Mouse (Mus musculus) C2C12 (cell line): ENCODE results near the gene Slc38a4. TPM values are rescaled to one million over a fixed set of nuclear protein-coding genes. Genes with fewer than 3 reads are reported as not detected.

ENCODE experiments used
- H3K27me3 ChIP-seq: one replicate; pipeline ENCODE4 v1.6.1; 2011; ENCODE audit not compliant: control insufficient read depth, insufficient read depth, insufficient read length
- H3K36me3 ChIP-seq: one replicate; pipeline ENCODE4 v1.6.1; 2011; ENCODE audit not compliant: control insufficient read depth, insufficient read depth
- H3K4me3 ChIP-seq: one replicate; pipeline ENCODE4 v1.5.1; 2011; ENCODE audit warnings: mild to moderate bottlenecking, control low read depth; ENCODE audit not compliant: poor library complexity, insufficient read depth, severe bottlenecking
- H3K79me2 ChIP-seq: one replicate; pipeline ENCODE4 v1.6.1; 2011; ENCODE audit not compliant: control insufficient read depth, insufficient read depth
- H3K79me3 ChIP-seq: one replicate; pipeline ENCODE4 v1.6.1; 2011; ENCODE audit warnings: low read depth, control low read depth
- H3ac ChIP-seq: one replicate; pipeline ENCODE3; 2011; ENCODE audit warnings: low read depth; ENCODE audit not compliant: control insufficient read depth, insufficient read length
- CEBPB ChIP-seq: IDR thresholded peaks from one replicate; pipeline ENCODE4 v1.6.1; 2011; ENCODE audit warnings: low read depth, mild to moderate bottlenecking, control low read depth, moderate library complexity
- CTCF ChIP-seq: IDR thresholded peaks from one replicate; pipeline ENCODE4 v1.5.1; 2011; ENCODE audit not compliant: control insufficient read depth, insufficient read depth, insufficient read length
- FOSL1 ChIP-seq: IDR thresholded peaks from one replicate; pipeline ENCODE4 v1.8.0; 2011; ENCODE audit warnings: mild to moderate bottlenecking, low read length; ENCODE audit not compliant: poor library complexity, insufficient read depth, severe bottlenecking
- MAX ChIP-seq: IDR thresholded peaks from one replicate; pipeline ENCODE4 v1.6.1; 2011; ENCODE audit warnings: mild to moderate bottlenecking, control low read depth
- MYOD1 ChIP-seq: IDR thresholded peaks from one replicate; pipeline ENCODE4 v1.6.1; 2011; ENCODE audit warnings: low read depth; ENCODE audit not compliant: control insufficient read depth, insufficient read length
- MYOG ChIP-seq: IDR thresholded peaks from one replicate; pipeline ENCODE4 v1.6.1; 2011; ENCODE audit not compliant: control insufficient read depth, insufficient read length; ENCODE audit errors: extremely low read depth
- USF1 ChIP-seq: IDR thresholded peaks from one replicate; pipeline ENCODE4 v1.6.1; 2011; ENCODE audit warnings: low read depth, mild to moderate bottlenecking, control low read depth, moderate library complexity
- polyA plus RNA-seq: library from polyadenylated mRNA; unstranded; fragments of >200 nt; fragmentation: generic; extraction: Trizol; gene quantifications from one replicate; pipeline ENCODE4 v1.2.1, GENCODE M21; 2012; ENCODE audit warnings: missing spikeins

Gene Slc38a4
- polyA plus RNA-seq, 1 experiment = 0.09 TPM

DNA sequence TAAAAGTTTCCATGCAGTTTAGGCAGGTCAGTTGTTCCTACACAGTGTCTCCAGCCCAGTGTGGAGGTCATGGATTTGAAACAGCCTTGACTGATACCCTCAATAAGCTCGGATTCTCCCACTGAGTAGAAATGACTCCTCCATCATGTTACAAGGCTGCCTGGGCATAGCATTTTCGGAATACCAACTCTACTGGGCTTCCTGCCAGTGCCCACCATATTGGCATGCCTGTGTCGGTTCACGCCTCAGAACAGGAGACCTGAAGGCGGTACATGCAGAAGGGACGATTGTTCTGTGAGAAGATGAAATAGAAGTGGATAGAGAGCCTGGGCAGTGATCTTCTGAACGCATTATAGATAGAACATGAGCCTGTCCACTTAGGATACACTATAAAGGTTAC, 53.9 kb downstream of the Slc38a4 start:
- no peak overlapping the region for H3ac ChIP-seq
- H3K36me3 ChIP-seq = no peaks in the 10 kb centered on the region
- no peaks in the 10 kb centered on the region for H3K79me2 ChIP-seq
- H3K4me3 ChIP-seq = no peak overlapping the region
- no peaks in the 10 kb centered on the region for H3K79me3 ChIP-seq
- TF ChIP-seq MAX (no peak), CTCF (no peak), MYOG (no peak), MYOD1 (no peak), CEBPB (no peak), FOSL1 (no peak), USF1 (no peak)
- H3K27me3 ChIP-seq = no peaks in the 10 kb centered on the region

DNA sequence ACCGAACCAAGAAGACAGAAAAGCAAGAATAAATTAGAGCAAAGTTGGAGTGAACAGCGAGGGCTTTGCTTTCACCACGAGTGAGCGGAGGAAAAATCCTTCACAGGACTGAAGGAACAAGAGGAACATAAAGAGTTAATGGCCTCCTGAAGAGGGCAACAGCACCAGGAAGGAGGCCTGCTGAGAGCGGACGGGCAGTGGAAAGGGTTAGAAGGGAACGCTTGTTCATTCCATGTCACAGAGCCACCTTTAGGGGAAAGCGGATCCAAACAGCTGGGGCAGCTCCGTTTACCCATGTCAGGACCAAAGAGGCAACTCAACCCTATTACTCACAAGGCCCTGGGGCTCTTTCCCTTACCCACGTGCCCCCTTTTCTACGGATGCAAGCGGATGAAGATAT, 54.3 kb downstream of the Slc38a4 start:
- Histone ChIP-seq H3ac (no peak overlapping the region), H3K36me3 (no peaks in the 10 kb centered on the region), H3K4me3 (no peak overlapping the region), H3K79me2 (no peaks in the 10 kb centered on the region), H3K27me3 (no peaks in the 10 kb centered on the region), H3K79me3 (no peaks in the 10 kb centered on the region)
- TF ChIP-seq CEBPB (no peak), USF1 (no peak), MYOD1 (no peak), FOSL1 (no peak), MYOG (no peak), MAX (no peak), CTCF (no peak)

DNA sequence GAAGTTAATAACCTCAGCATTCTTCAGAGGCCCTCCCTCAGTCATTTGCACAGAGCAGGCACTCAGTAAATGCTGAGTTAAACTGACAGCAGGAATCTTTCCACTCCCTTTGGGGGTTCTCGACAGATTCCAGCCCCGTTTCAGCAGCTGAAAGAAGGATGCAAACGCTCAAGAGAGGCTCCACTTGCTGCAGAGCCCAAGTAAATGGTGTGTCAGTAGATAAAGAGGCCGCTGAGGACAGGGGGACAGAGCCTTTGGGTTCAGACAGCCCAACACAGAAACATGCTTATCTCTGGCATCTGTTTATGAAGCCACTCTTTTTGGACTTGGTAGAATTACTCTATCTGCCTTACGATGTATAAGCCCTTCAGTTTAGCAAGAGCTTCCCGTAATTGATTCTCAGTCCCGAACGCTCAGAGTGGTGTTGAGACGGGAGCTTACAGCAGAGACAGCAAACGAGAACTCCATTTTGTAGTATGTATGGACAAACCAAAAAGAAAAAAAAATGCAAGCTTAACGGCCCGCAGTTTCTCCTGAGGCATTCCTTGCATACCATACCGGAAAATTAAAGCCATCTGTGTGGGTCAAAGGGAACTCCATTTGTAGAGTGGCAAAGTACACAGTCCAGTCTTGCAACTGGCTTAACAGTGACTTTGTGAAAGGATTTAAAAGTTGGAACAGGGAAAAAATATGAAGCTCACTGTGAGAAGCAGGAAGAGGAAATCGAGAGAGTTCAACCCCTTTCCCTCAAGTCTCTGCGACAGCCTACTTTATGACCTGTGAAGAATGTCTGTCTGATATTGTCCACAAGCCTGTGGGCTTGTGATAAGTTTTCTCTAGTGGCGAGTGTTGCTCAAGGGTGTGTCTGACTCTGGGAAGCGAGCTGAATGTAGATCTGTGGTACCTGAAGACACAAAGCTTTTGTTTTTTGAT, 55.2 kb downstream of the Slc38a4 start:
- H3K79me2 ChIP-seq = no peaks in the 10 kb centered on the region
- no peaks in the 10 kb centered on the region for H3K79me3 ChIP-seq
- TF ChIP-seq CTCF (no peak), FOSL1 (no peak), MYOG (no peak), MYOD1 (no peak), CEBPB (no peak), MAX (no peak), USF1 (no peak)
- no peaks in the 10 kb centered on the region for H3K27me3 ChIP-seq
- no peaks in the 10 kb centered on the region for H3K36me3 ChIP-seq
- H3ac ChIP-seq = no peak overlapping the region
- no peak overlapping the region for H3K4me3 ChIP-seq

DNA sequence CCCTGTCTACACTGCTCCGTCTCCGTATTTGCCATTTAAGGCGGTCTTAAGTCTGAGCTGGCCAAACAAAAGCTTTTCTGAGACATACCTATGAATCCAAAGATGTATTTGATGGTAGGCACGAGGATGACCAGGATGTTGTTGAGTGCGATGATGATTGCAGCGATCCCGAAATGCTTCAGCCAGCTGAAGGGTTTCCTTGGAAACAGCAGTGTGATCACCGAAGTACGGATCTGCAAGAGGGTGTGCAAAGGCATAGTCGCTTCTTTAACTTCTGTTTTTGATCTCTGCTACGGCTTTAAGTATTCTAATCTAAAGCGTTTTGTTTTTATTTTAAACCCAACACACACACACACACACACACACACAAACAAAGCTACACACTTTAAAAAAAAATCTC, 56.4 kb downstream of the Slc38a4 start:
- TF ChIP-seq FOSL1 (no peak), CTCF (no peak), USF1 (no peak), CEBPB (no peak), MAX (no peak), MYOD1 (no peak)
- H3K4me3 ChIP-seq = no peak overlapping the region
- H3K27me3 ChIP-seq = no peaks in the 10 kb centered on the region
- H3ac ChIP-seq = no peak overlapping the region
- H3K79me2 ChIP-seq = no peaks in the 10 kb centered on the region
- no peaks in the 10 kb centered on the region for H3K36me3 ChIP-seq
- no peaks in the 10 kb centered on the region for H3K79me3 ChIP-seq

DNA sequence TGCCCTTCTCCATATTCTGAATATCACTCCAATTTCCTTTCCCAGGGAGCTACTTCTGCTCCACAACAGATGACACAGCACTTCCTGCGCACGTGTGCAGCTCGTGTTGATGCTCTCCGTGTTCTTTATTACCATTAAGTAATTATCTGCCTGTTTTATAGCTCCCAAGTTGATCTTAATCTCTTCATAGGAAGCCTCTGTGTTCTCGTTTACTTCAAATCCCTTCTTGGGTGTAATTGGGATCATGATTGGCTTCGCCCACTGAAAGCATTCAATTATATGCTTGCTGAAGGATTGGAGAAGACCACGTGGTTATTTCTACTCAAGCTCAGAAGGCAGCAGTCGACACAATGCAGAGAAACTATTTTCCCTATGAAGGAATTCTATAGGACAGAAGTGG, 70.1 kb downstream of the Slc38a4 start:
- TF ChIP-seq CEBPB (no peak), USF1 (no peak), MAX (no peak), CTCF (no peak)
- H3K4me3 ChIP-seq = no peak overlapping the region
- H3K27me3 ChIP-seq = no peaks in the 10 kb centered on the region
- no peaks in the 10 kb centered on the region for H3K36me3 ChIP-seq
- H3ac ChIP-seq = no peak overlapping the region
- H3K79me3 ChIP-seq = no peaks in the 10 kb centered on the region
- H3K79me2 ChIP-seq = no peaks in the 10 kb centered on the region
